Mouse (Mus musculus): ENCODE measurements around the gene Mad1l1.

Mad1l1 gene

DNA sequence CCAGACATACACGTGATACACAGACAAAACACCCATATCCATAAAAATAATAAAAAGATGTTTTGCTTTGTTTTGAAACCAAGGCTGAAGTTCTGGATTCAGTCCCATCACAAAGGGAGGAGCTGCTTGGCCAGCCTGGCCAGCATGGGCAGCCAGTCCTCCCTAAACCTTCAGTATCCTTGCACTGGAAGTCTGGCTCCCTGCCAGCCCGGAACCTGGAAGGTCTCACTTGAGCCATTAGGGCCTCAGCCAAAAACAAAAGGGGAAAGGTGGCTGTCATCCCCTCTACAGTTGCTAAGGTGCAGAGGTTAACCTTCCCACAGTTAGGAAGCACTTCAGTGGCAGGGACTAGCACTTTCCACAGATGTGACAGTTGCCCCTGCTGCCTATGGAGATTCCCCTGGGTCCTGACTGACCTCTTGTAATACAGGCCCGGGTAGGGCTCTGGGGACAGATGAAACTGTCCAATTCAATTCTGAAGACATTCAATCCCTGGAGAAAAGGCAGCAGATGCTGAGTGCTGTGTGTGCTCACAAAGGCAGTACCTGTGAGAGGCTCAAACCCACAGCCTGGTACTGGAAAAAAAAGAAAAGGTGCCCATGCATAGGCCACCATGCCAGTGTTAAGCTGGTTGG lies 100.2 kb downstream of the Mad1l1 start:
- CTCF ChIA-PET = no interaction called here

DNA sequence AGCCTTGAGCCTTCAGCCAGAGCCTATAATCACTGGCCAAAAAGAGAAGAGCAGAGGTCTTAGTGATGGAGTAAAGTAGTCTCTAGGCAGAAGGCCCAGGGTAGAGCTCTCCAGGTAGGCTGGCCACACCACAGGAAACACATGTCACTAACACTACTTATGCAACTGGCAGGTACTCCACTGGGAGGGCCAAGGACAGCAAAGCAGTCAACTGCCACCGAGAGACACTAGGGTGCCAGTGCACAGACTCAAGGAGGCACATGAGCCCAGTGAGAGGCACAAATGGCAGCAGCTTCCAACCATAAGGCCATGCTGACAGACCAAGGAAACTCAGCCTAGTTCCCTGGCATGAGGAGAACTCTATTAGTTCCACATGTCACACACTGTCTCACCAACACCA lies 102.1 kb downstream of the Mad1l1 start:
- CTCF ChIA-PET = no interaction called here

DNA sequence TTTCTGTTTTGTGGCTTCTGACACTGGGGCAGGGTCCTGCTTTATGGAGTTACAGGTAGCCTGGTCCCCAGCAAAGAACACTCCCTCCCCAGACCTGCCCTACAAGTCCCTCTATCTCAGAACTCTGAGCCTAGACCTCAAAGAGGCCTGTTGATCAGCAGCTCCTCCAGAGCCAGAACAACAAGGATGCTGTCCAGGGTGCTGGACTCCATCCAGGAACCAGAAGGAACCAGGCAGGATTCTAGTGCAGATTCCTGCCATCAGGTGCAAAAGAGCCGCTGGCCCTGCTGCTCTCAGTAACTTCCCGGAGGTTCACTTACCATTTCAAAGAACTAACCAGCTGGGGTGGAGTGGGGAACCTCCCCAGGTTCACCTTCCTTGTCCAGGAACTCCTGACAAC lies 103.5 kb downstream of the Mad1l1 start:
- CTCF ChIA-PET = no interaction called here

DNA sequence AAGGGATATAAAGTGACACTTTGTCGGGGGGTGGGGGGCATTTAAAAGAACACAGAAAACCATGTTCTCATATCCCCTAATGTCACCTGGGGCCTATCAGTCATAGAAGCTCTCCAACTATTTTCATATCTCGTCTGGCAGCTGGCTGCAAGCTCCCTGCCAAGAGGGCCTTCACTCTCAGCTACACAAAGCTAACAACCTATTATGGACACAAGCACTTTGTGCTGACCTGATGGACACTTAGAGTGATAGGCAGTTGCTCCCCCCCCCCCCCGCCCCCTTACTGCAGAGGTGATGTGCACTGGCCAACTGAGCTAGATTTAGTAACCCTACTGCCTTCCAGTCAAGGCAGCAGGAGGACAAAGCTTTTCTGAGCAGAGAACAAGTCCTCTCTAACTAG lies 104.3 kb downstream of the Mad1l1 start:
- CTCF ChIA-PET = interaction anchor here (0.5 kb wide), 1 partner anchor 15 kb away, joined by 5 read pairs; no protein-coding TSS in a partner anchor

DNA sequence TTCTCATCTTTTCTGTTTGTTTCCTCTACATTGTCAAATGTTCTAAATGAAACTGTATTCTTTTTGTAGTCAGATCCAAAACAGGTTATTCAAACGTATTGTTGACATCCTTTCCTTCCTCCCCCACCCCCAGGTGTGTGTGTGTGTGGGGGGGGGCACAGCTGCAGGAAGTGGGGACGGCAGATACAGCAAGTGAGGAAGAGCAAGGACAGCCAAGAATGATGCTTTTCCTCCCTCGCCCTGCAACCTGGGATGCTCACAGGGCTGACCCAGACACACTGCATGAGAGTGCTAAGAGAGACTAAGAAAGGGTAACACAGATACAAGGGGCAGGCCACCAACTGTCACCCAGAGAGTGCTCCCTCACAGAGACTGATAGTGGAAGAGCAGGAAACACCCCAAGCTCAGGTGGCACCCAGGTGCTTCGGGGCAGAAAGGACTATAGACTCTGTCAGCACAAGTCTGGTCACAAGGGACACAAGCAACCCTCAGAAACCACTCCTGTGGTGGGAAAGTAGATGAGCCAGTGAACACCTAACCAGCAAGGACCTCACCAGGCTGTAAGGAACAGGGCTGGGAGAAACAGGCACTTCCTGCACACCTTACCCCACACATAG lies 105.8 kb downstream of the Mad1l1 start:
- CTCF ChIA-PET = no interaction called here

DNA sequence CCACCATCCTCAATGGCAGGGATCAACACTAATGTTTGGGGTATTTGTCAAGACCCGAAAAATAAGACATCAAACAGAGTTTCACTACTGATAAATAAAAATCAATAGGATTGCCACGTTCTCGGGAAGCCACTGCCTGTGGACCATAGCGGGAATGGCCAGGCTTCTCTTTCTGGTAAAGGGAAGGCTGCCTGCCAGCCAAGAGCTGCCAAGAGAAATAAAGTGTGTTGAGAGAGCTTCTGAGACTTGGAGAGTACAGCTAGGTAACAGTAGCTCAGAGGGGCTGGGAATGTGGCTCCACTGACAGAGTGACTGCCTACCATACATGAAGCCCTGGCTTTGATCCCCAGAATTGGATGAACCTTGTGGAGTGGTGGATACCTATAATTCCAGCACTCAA lies 108.4 kb downstream of the Mad1l1 start:
- CTCF ChIA-PET = no interaction called here

DNA sequence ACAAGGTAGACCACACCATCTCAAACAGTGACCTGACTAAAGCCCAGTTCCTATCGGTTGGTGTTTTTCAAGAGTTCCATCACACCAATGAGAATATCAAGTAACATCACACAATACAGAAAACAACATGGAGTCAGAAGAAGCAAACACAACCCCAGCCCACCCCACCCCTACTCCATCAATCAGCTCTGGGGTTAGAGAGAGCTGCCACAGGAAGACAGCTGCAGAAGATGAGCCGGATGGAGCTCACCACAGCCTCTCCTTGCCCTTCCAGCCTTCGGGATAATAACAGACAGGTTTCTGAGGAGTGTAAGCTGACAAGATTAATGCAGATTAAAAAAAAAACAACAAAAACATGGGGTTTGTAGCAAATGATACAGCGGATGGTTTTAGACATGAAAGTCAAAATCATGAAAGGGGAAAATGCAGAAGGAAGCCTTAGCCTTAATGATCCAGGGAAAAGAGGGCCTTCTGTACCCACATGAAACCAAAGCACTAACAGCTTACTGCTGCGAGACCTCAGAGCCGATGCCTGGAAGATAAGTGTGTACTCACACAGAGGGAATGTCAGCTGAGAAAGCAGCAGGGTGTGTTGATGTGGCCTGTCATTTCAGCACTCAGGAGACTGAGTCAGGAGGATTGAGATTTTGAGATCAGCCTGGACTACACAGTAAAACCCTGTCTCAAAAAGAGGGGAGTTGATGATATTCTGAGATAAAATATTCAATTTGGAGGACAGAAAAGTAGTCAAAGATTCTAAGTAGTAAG lies 110.8 kb downstream of the Mad1l1 start:
- CTCF ChIA-PET = no interaction called here

DNA sequence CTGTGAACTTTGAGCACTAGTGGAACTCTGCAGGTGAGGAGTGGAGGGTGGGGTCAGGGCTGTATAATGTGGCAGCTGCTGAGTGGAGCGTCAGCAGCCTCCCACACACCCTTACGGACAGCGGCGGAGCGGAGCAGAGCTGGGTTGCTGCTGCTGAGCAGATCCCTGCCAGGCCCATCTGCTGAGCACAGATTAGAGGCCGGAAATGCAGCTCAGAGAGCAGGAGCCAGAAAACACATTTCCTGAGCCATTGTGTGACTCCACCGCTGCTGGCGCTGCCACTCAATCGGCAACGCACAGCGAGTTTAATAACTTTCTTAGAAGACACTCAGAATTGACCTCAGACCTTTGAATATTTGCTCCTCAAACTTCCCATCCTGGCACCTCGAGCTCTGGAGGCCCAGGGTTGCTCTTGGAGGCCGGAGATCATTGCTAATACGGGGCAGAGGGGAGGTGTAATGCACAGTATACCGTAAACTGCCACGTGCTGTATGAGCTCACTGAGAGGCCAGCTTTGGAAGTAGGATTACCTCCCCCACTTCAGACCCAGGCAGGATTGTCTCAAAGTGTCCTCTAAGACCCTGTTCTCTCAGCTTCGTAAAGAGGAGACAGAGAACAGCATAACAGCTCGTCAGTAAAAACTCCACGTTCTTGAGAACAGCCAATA lies 112.5 kb downstream of the Mad1l1 start:
- CTCF ChIA-PET = interaction anchor here (0.5 kb wide), 1 partner anchor 893 kb away, joined by 3 read pairs; no protein-coding TSS in a partner anchor

DNA sequence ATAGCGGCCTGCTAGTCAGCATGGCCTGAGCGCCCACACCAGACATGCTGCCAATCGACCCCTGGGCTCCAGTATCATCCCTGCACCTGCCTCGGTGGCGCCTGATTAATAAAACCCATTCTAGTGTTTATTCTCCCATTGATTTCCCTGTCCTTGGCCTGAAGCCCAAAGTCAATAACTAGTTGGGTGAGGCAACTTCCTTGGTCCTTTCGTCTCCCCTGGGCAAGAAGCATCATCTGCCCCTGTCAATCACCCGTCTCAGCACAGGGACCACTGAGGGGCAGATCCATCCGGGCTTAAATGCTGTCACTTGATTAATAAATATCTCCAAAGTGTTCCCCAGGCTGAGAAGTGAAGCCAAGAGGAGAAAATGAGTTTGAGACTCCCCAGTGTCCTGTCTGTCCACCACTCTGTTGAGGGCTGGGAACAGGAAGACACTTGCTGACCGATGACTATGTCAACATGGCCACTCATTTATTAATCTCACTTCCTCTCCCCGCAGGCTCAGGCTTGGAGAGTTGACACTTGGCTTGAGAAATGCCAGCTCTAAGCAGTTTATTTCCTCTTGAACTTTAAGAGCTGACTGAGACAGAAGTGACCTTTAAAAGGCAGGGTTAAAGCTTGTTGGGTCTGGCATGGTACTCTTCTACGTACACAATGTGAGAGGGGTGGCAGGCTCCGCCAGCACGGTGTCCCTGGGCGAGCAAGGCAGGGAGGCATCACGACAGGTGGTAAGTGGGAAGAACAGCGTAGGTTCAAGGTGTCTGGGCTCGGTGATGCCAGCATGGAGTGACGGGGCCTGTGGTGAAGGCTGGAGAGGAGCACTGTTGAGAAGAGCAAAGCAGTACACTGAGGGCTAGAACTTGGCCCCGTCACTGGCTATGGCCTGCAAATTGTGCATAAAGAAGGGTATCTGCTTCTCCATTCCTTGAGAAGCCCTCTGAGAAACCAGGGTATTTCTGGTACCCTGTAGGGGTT lies 114.3 kb downstream of the Mad1l1 start:
- CTCF ChIA-PET = no interaction called here

DNA sequence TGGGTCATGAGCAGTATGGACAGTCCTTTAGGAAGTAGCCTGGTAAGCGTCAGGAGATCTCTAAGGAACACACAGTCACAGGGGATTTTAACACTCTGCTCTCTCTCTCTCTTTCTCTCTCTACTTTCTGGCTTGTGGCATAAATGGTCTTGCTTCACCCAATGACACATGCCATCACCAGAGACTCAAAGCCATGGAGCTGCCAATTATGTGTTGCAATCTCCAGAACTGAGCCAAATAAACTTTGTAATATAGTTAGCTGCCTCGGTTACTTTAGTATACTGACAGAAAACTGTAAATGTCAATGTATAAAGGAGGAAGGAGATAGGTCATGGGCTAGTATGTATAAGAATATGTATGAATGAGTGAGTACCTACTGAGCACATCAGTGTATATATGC lies 115.4 kb downstream of the Mad1l1 start:
- CTCF ChIA-PET = no interaction called here

DNA sequence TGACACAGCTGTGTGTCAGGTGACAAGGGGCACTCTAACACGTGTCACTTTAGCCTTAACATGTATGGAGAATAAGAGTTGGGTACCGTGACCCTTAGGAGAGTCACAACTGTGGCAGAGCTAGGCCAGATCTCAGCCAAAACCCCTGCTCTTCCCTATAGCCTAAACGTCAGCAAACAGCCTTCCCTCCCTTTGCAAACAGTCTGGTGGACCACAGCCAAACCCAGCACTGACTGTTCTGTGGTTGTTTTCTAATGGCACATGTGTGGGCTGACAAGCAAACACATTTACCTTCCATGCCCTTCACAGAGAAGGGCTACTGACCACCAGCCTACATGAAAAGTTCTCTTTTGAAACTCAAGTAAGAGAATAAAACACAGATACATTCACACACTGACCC lies 116.9 kb downstream of the Mad1l1 start:
- CTCF ChIA-PET = no interaction called here

DNA sequence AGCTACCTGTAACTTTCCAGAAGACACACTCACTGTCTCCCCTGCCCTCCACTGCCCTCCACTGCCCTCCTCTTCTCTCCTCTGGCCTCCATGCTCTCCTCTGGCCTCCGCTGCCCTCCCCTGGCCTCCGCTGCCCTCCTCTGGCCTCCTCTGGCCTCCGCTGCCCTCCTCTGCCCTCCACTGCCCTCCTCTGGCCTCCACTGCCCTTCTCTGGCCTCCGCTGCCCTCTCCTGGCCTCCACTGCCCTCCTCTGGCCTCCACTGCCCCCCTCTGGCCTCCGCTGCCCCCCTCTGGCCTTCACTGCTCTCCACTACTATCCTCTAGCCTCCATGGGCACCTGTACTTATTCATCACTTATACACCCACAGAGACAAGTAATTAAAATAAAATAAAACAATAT lies 117.3 kb downstream of the Mad1l1 start:
- CTCF ChIA-PET = no interaction called here

DNA sequence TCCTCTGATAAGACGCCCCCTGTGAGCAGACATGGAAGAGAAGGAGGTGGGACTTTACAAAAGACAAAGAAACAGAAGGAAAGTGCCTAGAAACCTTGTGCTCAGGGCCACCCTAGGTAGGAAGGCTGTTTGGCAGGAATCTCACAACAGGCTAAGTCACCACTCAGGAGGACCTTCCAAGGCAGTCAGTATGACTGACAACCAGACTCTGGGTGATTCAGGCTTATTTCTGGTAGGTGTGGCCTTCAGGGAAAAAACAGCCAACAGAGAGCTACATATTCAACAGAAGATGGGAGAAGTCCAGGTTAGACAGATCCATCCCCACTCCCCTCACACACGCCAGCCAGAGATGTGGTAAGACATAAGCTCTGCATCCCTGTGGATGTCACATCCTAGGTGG lies 118.9 kb downstream of the Mad1l1 start:
- CTCF ChIA-PET = no interaction called here

DNA sequence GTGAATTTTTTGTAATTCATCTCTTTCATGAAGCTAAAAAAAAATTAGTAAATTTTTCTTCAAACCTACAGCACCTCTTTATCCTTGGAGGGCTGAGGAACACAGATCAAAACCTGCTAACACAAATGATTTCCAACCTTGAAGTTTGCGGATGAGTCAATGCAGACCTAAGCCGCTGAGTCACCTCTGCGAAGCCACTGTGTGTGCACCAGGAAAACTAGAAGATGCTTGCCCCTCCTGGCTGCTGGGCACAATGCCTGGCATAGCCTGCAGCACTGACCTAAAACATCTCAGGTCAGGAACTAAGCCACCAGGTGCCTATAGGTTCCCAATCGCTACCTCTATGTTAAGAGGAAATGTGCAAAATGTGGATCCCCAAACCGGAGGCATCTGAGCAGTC lies 119.8 kb downstream of the Mad1l1 start:
- CTCF ChIA-PET = no interaction called here

DNA sequence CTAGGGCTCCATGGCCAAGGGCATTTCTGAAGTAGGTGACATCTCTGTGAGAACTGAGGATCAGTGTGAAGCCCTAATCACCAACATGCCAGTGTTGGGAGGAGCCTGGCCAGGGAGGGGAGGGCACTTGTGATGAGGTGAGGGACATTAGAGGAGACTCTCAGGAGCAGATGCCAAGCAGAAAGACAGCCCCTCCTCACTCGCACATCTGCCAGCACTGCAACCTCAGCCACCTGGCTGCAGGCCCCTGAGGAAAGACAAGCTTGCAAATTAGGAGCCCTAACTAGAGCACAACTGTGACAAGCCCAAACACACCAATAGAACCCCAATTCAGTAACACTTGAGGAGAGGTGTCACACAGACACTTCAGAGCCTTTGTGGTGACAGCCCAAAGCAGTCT lies 120.2 kb downstream of the Mad1l1 start:
- CTCF ChIA-PET = interaction anchor here (0.6 kb wide), 1 partner anchor 244 kb away, joined by 8 read pairs; no protein-coding TSS in a partner anchor

DNA sequence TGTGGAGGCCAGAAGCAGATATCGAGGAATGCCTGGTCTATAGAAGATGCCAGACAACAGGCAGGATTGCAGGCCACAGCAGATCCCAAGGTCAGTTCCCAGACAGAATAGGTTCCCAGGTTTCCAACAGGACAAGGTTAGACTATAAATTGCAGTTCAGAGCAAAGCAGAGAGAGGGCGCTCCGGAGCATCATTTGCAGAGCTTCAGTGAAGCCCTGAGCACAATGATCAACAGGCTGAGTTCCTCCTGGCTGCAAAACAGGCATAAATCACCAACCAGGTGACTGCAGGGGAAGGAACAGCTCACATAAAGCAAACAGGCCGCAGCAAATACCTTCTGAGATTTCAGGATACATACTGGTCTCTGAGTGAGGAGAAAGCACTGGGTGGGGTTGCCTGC lies 123.6 kb downstream of the Mad1l1 start:
- CTCF ChIA-PET = interaction anchor here (1.3 kb wide), 1 partner anchor 198 kb away, joined by 3 read pairs; no protein-coding TSS in a partner anchor

DNA sequence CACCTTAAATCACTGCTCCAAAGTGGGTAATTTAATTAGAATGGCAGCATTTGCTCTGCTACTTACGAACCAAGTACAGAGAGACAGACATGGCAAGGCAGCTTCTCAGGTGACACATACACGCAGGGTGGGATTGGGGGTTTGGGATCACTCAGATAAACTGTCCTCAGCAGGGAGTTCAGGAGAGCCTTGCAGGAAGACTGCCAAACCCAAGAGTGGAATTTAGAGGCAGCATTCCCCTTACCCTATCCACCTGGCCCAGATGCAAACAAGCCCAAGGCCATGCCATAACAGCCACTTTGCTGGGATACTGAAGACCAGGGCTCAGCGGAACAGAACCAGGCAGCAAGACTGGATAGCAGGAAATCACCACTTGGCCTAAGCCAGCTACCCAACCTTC lies 124.9 kb downstream of the Mad1l1 start:
- CTCF ChIA-PET = no interaction called here

DNA sequence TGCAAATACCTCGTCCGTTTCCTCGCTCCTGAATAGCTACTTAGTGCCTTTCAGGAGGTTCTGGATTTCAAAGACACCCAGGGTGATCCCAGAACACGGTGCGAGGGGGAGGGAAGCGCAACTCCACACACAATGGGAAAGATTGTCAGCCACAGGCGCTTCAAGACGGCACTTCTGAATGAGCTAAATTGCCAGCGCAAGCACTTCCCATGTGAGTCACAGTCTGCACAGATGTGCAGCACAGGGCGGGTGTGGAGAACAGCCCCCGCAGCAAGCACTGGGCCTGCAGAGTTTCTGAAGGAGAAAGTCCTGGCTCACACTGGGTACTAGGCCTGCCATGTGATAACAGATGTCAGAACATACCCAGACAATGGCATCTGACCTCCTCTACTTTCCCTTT lies 127.2 kb downstream of the Mad1l1 start:
- CTCF ChIA-PET = no interaction called here

DNA sequence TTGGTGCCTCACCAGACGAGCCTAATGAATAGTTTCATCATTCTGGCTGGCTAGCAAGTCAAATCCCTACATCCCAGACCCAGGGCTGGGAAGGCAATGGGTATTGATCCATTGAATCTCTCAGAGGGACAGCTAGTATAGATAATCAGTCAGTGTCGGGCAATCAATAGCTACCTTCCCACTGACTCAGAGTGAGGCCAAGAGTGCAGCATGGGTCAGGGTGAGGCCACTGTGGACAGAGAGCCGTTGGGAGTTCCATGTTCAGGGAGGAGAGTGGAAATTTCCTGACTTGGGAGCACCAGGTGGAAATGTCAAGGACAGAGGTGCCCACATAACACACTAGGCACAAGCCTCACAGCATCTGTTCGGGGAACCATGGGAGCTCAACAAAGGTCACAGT lies 129.8 kb downstream of the Mad1l1 start:
- CTCF ChIA-PET = no interaction called here

DNA sequence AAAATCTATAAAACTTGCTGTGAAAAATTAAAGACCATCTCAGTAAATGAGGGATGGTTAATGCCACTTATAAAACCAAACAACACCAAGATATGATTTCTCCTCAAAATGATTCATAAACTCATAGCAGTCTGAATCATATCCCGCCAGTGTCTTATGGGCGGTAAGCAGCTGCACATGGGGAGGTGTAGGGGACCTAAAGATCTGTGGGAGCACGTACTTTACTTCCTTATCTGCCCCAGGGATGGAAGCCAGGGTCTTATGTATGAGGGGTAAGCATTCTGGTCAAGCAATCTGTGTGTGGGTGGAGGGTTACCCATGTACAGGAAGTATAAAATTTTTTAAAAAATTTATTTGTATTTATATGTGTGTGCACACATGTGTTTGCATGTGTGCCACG lies 135.0 kb downstream of the Mad1l1 start:
- CTCF ChIA-PET = no interaction called here

DNA sequence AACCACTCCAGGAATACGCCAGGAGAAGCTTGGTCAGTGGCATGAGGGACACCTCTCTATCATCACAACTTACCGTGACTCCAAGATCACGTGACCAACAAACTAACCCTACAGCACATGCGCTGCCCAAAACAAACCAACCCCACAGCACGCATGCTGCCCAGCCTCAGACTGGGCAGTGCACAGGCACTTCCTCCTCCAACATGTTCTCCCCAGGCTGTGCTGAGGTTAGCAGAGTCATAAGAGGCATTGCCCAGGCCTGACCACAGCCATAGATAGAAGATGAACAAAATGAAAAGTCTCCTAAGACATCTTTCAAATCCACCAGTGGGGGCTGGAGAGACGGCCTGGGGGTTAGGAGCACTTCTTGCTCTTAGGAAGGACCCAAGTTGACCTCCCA lies 135.6 kb downstream of the Mad1l1 start:
- CTCF ChIA-PET = no interaction called here

DNA sequence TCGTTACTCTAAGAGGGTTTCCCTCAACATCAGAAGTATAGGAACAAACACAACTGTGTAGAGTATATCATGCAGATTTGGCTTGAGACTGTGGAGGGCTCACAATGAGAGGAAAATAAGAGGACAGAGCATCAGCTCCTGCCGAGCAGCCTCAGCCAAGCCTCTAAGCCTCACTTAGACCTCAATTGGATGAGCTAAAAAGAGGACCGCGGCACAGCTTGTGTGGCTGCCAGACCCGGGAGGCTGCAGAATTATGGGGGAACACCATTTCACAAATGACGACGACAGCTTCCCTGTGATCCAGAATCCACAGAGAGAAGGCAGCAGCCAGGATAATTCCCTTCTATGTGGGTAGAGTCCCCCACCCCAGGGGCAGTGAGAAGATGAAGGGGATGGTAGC lies 138.0 kb downstream of the Mad1l1 start:
- CTCF ChIA-PET = no interaction called here
